Mouse (Mus musculus) embryonic facial prominence, embryonic 11.5 days (tissue): Measurements from ENCODE around the gene Nav2. TPM values are rescaled to one million over a fixed set of nuclear protein-coding genes. Genes with fewer than 3 reads are reported as not detected.
A peak's percentile ranks its signal among the peaks of the same experiment; 100 is the strongest.

ENCODE experiments used
- ATAC-seq: fragments of 200-750 bp; cut with Nextera tagmentation; replicated peaks from 2 replicates; pipeline ENCODE4 v1.8.0; 2017; ENCODE audit warnings: low read depth; ENCODE audit not compliant: insufficient number of reproducible peaks, low FRiP score, low TSS enrichment
- DNase-seq: peaks from one replicate; pipeline ENCODE4 v3.0.0-alpha.2; 2015; ENCODE audit warnings: low spot score
- H3K27ac ChIP-seq: fragments of 300-500 bp; sonication (generic); replicated peaks from 2 replicates; pipeline ENCODE4 v1.5.1; 2014; ENCODE audit warnings: mild to moderate bottlenecking, low read depth, low read length, control low read depth
- H3K27me3 ChIP-seq: fragments of 300-500 bp; sonication (generic); 2 replicates; pipeline ENCODE4 v1.6.1; 2014; ENCODE audit warnings: mild to moderate bottlenecking, low read length, moderate library complexity, mixed read lengths; ENCODE audit not compliant: control insufficient read depth, insufficient read depth
- H3K36me3 ChIP-seq: fragments of 300-500 bp; sonication (generic); replicated peaks from 2 replicates; pipeline ENCODE4 v1.6.1; 2014; ENCODE audit warnings: low read depth, mild to moderate bottlenecking, low read length, moderate library complexity, mixed read lengths; ENCODE audit not compliant: control insufficient read depth, insufficient read depth
- H3K4me1 ChIP-seq: fragments of 300-500 bp; sonication (generic); 2 replicates; pipeline ENCODE4 v1.6.1; 2014; ENCODE audit warnings: low read length, mixed read lengths; ENCODE audit not compliant: control insufficient read depth, insufficient read depth
- H3K4me2 ChIP-seq: fragments of 300-500 bp; sonication (generic); 2 replicates; pipeline ENCODE4 v1.6.1; 2014; ENCODE audit warnings: low read depth, mild to moderate bottlenecking, control low read depth, low read length, moderate library complexity
- H3K4me3 ChIP-seq: fragments of 300-500 bp; sonication (generic); 2 replicates; pipeline ENCODE4 v1.5.1; 2014; ENCODE audit warnings: low read depth, low read length, control low read depth
- H3K9ac ChIP-seq: fragments of 300-500 bp; sonication (generic); replicated peaks from 2 replicates; pipeline ENCODE4 v1.6.1; 2014; ENCODE audit warnings: mild to moderate bottlenecking, control low read depth, low read length
- H3K9me3 ChIP-seq: fragments of 300-500 bp; sonication (generic); replicated peaks from 2 replicates; pipeline ENCODE4 v1.6.1; 2016; ENCODE audit warnings: mild to moderate bottlenecking, low read length, inconsistent platforms, mixed read lengths; ENCODE audit not compliant: control insufficient read depth
- WGBS: fragments of 180-500 bp; shearing (Covaris S2); extraction: QIAGEN DNeasy Blood & Tissue Kit; methylation state at CpG from one replicate; pipeline ENCODE4 v1.1.7; 2014; 5-methylcytosine and 5-hydroxymethylcytosine counted together
- polyA plus RNA-seq: library from polyadenylated mRNA; unstranded; fragments of >200 nt; fragmentation: Nextera tagmentation; extraction: Ambion mirVana; gene quantifications from 2 replicates; pipeline ENCODE4 v1.2.1, GENCODE M21; 2014

The Nav2 gene
- polyA plus RNA-seq, 1 experiment from 2014 or later = 7.3 TPM

DNA sequence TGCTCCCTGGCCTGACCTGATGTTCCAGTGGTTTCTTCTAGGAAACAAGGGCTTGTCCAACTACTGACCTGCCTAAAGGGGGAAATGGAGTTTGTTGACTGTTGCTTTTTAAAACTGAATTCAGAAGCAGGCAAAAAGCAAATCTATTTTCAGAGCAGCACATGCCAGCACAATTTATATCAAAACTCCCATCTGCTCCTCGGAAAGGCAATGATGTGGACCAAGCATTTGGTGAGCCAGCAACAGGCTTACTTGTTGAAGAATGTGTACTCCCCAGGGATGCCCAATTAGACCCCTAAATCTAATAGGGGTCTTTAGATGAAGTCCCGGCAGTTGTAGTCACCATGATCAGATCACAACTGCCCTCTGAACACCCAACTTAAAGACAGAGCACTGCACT lies 125.7 kb downstream of the Nav2 start:
- 70% methylated on average over 2 of the region's 2 CpGs for WGBS
- Histone ChIP-seq H3K27me3 (no peaks in the 10 kb centered on the region), H3K9me3 (no peaks in the 10 kb centered on the region)

DNA sequence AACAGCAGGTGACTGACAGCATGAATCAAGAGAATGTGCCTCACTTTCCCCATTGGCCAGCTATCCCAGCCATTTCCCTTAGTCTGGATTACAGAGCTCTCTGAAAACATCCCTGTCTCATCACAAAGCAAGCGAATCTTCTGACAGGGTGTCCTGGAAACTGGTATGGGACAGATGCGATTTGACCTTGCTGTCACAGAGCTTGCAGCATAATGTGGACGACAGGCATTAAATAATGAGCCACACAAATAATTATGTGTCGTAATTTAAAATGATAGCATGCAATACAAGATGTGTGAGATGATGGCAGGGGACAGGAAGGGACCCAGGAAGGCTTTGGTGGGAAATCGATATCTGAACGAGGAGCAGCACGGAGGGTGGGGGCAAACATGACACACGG lies 131.6 kb downstream of the Nav2 start:
- H3K4me1 ChIP-seq = no peaks in the 10 kb centered on the region
- no peak overlapping the region for H3K27ac ChIP-seq
- WGBS = 81% methylated on average over 8 of the region's 8 CpGs
- H3K9me3 ChIP-seq = no peaks in the 10 kb centered on the region
- no peaks in the 10 kb centered on the region for H3K36me3 ChIP-seq
- DNase-seq (no peak), ATAC-seq (no peak)
- H3K4me2 ChIP-seq = no peak overlapping the region
- H3K9ac ChIP-seq = no peak overlapping the region
- no peaks in the 10 kb centered on the region for H3K27me3 ChIP-seq
- H3K4me3 ChIP-seq = no peak overlapping the region

More for the DNA sequence above, 125.7 kb downstream of the Nav2 start:
- DNase-seq = no peak
- Histone ChIP-seq H3K36me3 (no peaks in the 10 kb centered on the region), H3K27ac (no peak overlapping the region), H3K4me3 (no peak overlapping the region), H3K4me2 (no peak overlapping the region), H3K9ac (no peak overlapping the region), H3K4me1 (no peaks in the 10 kb centered on the region)
- no peak for ATAC-seq

- Histone ChIP-seq H3K4me2 (no peak overlapping the region), H3K27me3 (no peaks in the 10 kb centered on the region), H3K9ac (no peak overlapping the region), H3K4me3 (no peak overlapping the region), H3K36me3 (no peaks in the 10 kb centered on the region), H3K4me1 (no peaks in the 10 kb centered on the region), H3K27ac (no peak overlapping the region), H3K9me3 (no peaks in the 10 kb centered on the region)
- DNase-seq = peak; percentile 37
- ATAC-seq = peak; percentile 46
- WGBS = 48% methylated on average over 4 of the region's 4 CpGs
Measured at GRCm38 (mm10) chr7:49041334-49042070, 133.0 kb downstream of the Nav2 start.

- Histone ChIP-seq H3K27ac (no peak overlapping the region), H3K36me3 (no peaks in the 10 kb centered on the region), H3K4me3 (no peak overlapping the region), H3K4me1 (no peaks in the 10 kb centered on the region), H3K9ac (no peak overlapping the region), H3K27me3 (no peaks in the 10 kb centered on the region), H3K4me2 (no peak overlapping the region), H3K9me3 (no peaks in the 10 kb centered on the region)
- DNase-seq (no peak), ATAC-seq (no peak)
- 73% methylated on average over 6 of the region's 6 CpGs for WGBS
Measured at GRCm38 (mm10) chr7:49045499-49046346, 137.2 kb downstream of the Nav2 start.

GRCm38 (mm10) chr7:49046347-49046989 lies 138.0 kb downstream of the Nav2 start:
- Histone ChIP-seq H3K4me1 (no peaks in the 10 kb centered on the region), H3K4me2 (no peak overlapping the region), H3K36me3 (no peaks in the 10 kb centered on the region), H3K27me3 (no peaks in the 10 kb centered on the region), H3K4me3 (no peak overlapping the region), H3K9ac (no peak overlapping the region), H3K9me3 (no peaks in the 10 kb centered on the region), H3K27ac (no peak overlapping the region)
- 68% methylated on average over 6 of the region's 6 CpGs for WGBS
- ATAC-seq (no peak), DNase-seq (no peak)

- H3K9me3 ChIP-seq = no peaks in the 10 kb centered on the region
- no peaks in the 10 kb centered on the region for H3K36me3 ChIP-seq
- 54% methylated on average over 8 of the region's 8 CpGs for WGBS
- H3K4me3 ChIP-seq = no peak overlapping the region
- no peaks in the 10 kb centered on the region for H3K27me3 ChIP-seq
- DNase-seq (peak; percentile 11), ATAC-seq (no peak; the same call in 1 of the 2 replicates)
- no peak overlapping the region for H3K4me2 ChIP-seq
- no peaks in the 10 kb centered on the region for H3K4me1 ChIP-seq
- no peak overlapping the region for H3K27ac ChIP-seq
- H3K9ac ChIP-seq = no peak overlapping the region
Measured at GRCm38 (mm10) chr7:49047336-49047735, 138.8 kb downstream of the Nav2 start.

GRCm38 (mm10) chr7:49052871-49053618 lies 144.5 kb downstream of the Nav2 start:
- Histone ChIP-seq H3K27ac (no peak overlapping the region), H3K9me3 (no peaks in the 10 kb centered on the region), H3K9ac (no peak overlapping the region), H3K36me3 (no peaks in the 10 kb centered on the region), H3K4me3 (no peak overlapping the region), H3K27me3 (no peaks in the 10 kb centered on the region), H3K4me2 (no peak overlapping the region), H3K4me1 (no peaks in the 10 kb centered on the region)
- DNase-seq = no peak
- peak; percentile 72 for ATAC-seq
- WGBS = 83% methylated on average over 9 of the region's 9 CpGs
